Comparison of ENCODE assay signal across 31 mouse cellular contexts in genomic region chr17:8229607-8230006, GRCm38 (mm10). TPM values are rescaled to one million over a fixed set of nuclear protein-coding genes. Genes with fewer than 3 reads are reported as not detected.
DNase-seq lines count a peak whose midpoint lies in the region; ATAC-seq and TF ChIP-seq lines count a peak whose summit lies in the region.
"Had no signal": no experiment of that assay in that cellular context is flagged by ENCODE, and none has a peak within 500 bp of the region (broad histone marks: within the 10 kb centered on the region; RNA-seq: fewer than 3 reads in every experiment).

No protein-coding gene starts in this region.

- H3K9ac ChIP-seq in midbrain, embryonic 11.5 days (ENCODE audit: low read length) = no peak overlapping the region
- no peak overlapping the region for H3K9ac ChIP-seq in midbrain, postnatal 0 days (replicated peaks; ENCODE audit: low read length, poor library complexity, severe bottlenecking)
- H3K9ac ChIP-seq: embryonic facial prominence, embryonic 13.5 days; embryonic facial prominence, embryonic 15.5 days; forebrain, embryonic 12.5 days had no signal

- no peaks in the 10 kb centered on the region for H3K9me3 ChIP-seq in midbrain, embryonic 11.5 days (ENCODE audit: control insufficient read depth, low read length)
- no peaks in the 10 kb centered on the region for H3K9me3 ChIP-seq in midbrain, postnatal 0 days (ENCODE audit: low read length)
- H3K9me3 ChIP-seq: embryonic facial prominence, embryonic 13.5 days; embryonic facial prominence, embryonic 15.5 days; forebrain, embryonic 10.5 days; forebrain, embryonic 12.5 days; G1E had no signal

- no peaks in the 10 kb centered on the region for H3K36me3 ChIP-seq in midbrain, embryonic 11.5 days (ENCODE audit: control insufficient read depth, insufficient read depth, low read length)
- H3K36me3 ChIP-seq in midbrain, postnatal 0 days (ENCODE audit: insufficient read depth, low read length) = no peaks in the 10 kb centered on the region
- H3K36me3 ChIP-seq: embryonic facial prominence, embryonic 13.5 days; embryonic facial prominence, embryonic 15.5 days; forebrain, embryonic 10.5 days; forebrain, embryonic 12.5 days; G1E had no signal

- no peak for ATAC-seq in midbrain, embryonic 11.5 days (ENCODE audit: low FRiP score)
- no peak for ATAC-seq in midbrain, postnatal 0 days (ENCODE audit: low FRiP score)
- ATAC-seq in frontal cortex, adult (ENCODE audit: low TSS enrichment) = no peak
- ATAC-seq: activated CD4-positive, CD25-positive, alpha-beta regulatory T cell, adult 4 months; CD4-positive, CD25-positive, alpha-beta regulatory T cell, adult 4 months; forebrain, embryonic 14.5 days; forebrain, embryonic 16.5 days; Patski had no signal

- peak overlapping the region; percentile 46; the same call in 1 of the 2 replicates for H3K27ac ChIP-seq in layer of hippocampus, adult 2 months
- no peak overlapping the region for H3K27ac ChIP-seq in midbrain, embryonic 11.5 days (ENCODE audit: low read depth, low read length)
- no peak overlapping the region for H3K27ac ChIP-seq in midbrain, postnatal 0 days (ENCODE audit: low read depth, low read length)
- H3K27ac ChIP-seq: embryonic facial prominence, embryonic 13.5 days; embryonic facial prominence, embryonic 15.5 days; forebrain, embryonic 10.5 days; forebrain, embryonic 12.5 days had no signal

- WGBS in midbrain, embryonic 11.5 days = 87% methylated on average over 3 of the region's 3 CpGs
- 96% methylated on average over 3 of the region's 3 CpGs for WGBS in midbrain, postnatal 0 days

- DNase-seq in layer of hippocampus, adult 2 months (ENCODE audit: low spot score in 2 of 2) = no peak
- no peak for DNase-seq in layer of hippocampus, postnatal 25 days (ENCODE audit: extremely low spot score in 1 of 2, low spot score in 1 of 2)
- peak; percentile 12 for DNase-seq in midbrain, embryonic 11.5 days (ENCODE audit: low spot score, missing footprints)
- no peak for DNase-seq in midbrain, postnatal 0 days (ENCODE audit: low spot score)
- DNase-seq: adrenal gland, adult 8-10 months; adrenal gland, postnatal 25 days; B cell, adult 2 months; cerebellum, adult 11 months; cerebellum, adult 18-20 months; cerebellum, adult 8-10 months; cerebellum, adult 9-11 months; cerebellum, postnatal 14 days; cerebellum, postnatal 36 days; embryo, embryonic 11 days had no signal

- H3K27me3 ChIP-seq in midbrain, embryonic 11.5 days (ENCODE audit: control insufficient read depth, insufficient read depth, low read length) = no peaks in the 10 kb centered on the region
- H3K27me3 ChIP-seq in midbrain, postnatal 0 days (ENCODE audit: insufficient read depth, low read length) = no peaks in the 10 kb centered on the region
- H3K27me3 ChIP-seq: embryonic facial prominence, embryonic 13.5 days had no signal

- no peaks in the 10 kb centered on the region for H3K4me1 ChIP-seq in midbrain, embryonic 11.5 days (ENCODE audit: control insufficient read depth, insufficient read depth, low read length)
- H3K4me1 ChIP-seq in midbrain, postnatal 0 days (ENCODE audit: insufficient read depth, low read length) = no peaks in the 10 kb centered on the region
- H3K4me1 ChIP-seq: embryonic facial prominence, embryonic 13.5 days; embryonic facial prominence, embryonic 15.5 days; forebrain, embryonic 10.5 days; forebrain, embryonic 12.5 days had no signal

- no peak for TF ChIP-seq CTCF in layer of hippocampus, adult 2 months (conservative IDR thresholded peaks at IDR 0.05)
- no peak for TF ChIP-seq CTCF in midbrain, postnatal 0 days (IDR thresholded peaks at IDR 0.05)

- no peak overlapping the region for H3K4me3 ChIP-seq in layer of hippocampus, adult 2 months
- H3K4me3 ChIP-seq in midbrain, embryonic 11.5 days (ENCODE audit: low read depth, low read length) = no peak overlapping the region
- H3K4me3 ChIP-seq in midbrain, postnatal 0 days (ENCODE audit: low read depth, low read length) = no peak overlapping the region
- H3K4me3 ChIP-seq: embryonic facial prominence, embryonic 13.5 days; embryonic facial prominence, embryonic 15.5 days; erythroblast, embryonic 14.5 days; forebrain, embryonic 10.5 days; forebrain, embryonic 12.5 days had no signal

- no peak overlapping the region for H3K4me2 ChIP-seq in midbrain, embryonic 11.5 days
- no peak overlapping the region for H3K4me2 ChIP-seq in midbrain, postnatal 0 days (ENCODE audit: low read depth, low read length, poor library complexity, severe bottlenecking)
- H3K4me2 ChIP-seq: embryonic facial prominence, embryonic 13.5 days; embryonic facial prominence, embryonic 15.5 days; forebrain, embryonic 12.5 days had no signal

RNA-seq across cellular contexts. Expression of gene Ccr6, which starts 6.2 kb away (rescaled TPM):
- total RNA-seq in layer of hippocampus, adult 2 months (2021) = under 1 TPM in 1 of 2 experiments, not detected in 1; 0.31 TPM
- total RNA-seq in layer of hippocampus, postnatal 25 days (2021) = under 1 TPM; 0.22 to 0.38 TPM
- polyA plus RNA-seq in midbrain, embryonic 11.5 days (2014; fragmentation: Nextera tagmentation; extraction: Ambion mirVana) = 0.11 TPM in 1 of 2 replicates, not detected in the other
- total RNA-seq in midbrain, postnatal 0 days (2014; rRNA removed) = not detected in 2 replicates
- not detected in 2 replicates for polyA plus RNA-seq in midbrain, postnatal 0 days (2015; fragmentation: Nextera tagmentation; extraction: Ambion mirVana)
- total RNA-seq: adrenal gland, adult 18-20 months; adrenal gland, postnatal 25 days; adrenal gland, postnatal 4 days; common myeloid progenitor, adult 5-6 weeks; G1E had no signal
- polyA plus RNA-seq: brain, embryonic 14.5 days; embryonic facial prominence, embryonic 11.5 days; embryonic facial prominence, embryonic 13.5 days; embryonic facial prominence, embryonic 15.5 days; erythroblast, embryonic 14.5 days; forebrain, embryonic 10.5 days; forebrain, embryonic 12.5 days; forebrain, embryonic 14.5 days; forebrain, embryonic 16.5 days; G1E; Patski had no signal

RNA-seq across cellular contexts. Expression of gene Mpc1, which starts 53.1 kb away (rescaled TPM):
- 100 to 1,000 TPM; 138 to 143 TPM for total RNA-seq in layer of hippocampus, adult 2 months (2021)
- total RNA-seq in layer of hippocampus, postnatal 25 days (2021) = 100 to 1,000 TPM; 149 to 159 TPM
- 100 and 102 TPM in 2 replicates for polyA plus RNA-seq in midbrain, embryonic 11.5 days (2014; fragmentation: Nextera tagmentation; extraction: Ambion mirVana)
- 306 and 314 TPM in 2 replicates for total RNA-seq in midbrain, postnatal 0 days (2014; rRNA removed)
- polyA plus RNA-seq in midbrain, postnatal 0 days (2015; fragmentation: Nextera tagmentation; extraction: Ambion mirVana) = 494 and 535 TPM in 2 replicates
